Mouse (Mus musculus): ENCODE measurements around the gene Sp6.

GRCm38 (mm10) chr11:97049492-97050085 lies 36.4 kb downstream of the Sp6 start:
- no peak for TF ChIP-seq EP300 (IDR thresholded peaks at IDR 0.05; ENCODE audit: insufficient read depth, low read depth, low read length)
- TF ChIP-seq CTCF (IDR thresholded peaks at IDR 0.05) = no peak
- TF ChIP-seq POLR2A (IDR thresholded peaks at IDR 0.05; ENCODE audit: insufficient read depth, low read depth, low read length) = no peak

Measured in heart, adult 2 months (tissue).